Mouse (Mus musculus) forebrain, embryonic 10.5 days (tissue): Measurements from ENCODE around the gene Hid1. TPM values are rescaled to one million over a fixed set of nuclear protein-coding genes. Genes with fewer than 3 reads are reported as not detected.

Experiments
- DNase-seq: peaks from one replicate; pipeline ENCODE4 v3.0.0-alpha.2; 2017; ENCODE audit warnings: low spot score; ENCODE audit errors: extremely low spot score
- H3K27ac ChIP-seq: fragments of 300-500 bp; sonication (generic); 2 replicates; pipeline ENCODE4 v1.5.1; 2016; ENCODE audit warnings: mild to moderate bottlenecking
- H3K27me3 ChIP-seq: fragments of 300-500 bp; sonication (generic); 2 replicates; pipeline ENCODE4 v1.6.1; 2016; ENCODE audit warnings: mild to moderate bottlenecking; ENCODE audit not compliant: poor library complexity, severe bottlenecking
- H3K36me3 ChIP-seq: fragments of 300-500 bp; sonication (generic); replicated peaks from 2 replicates; pipeline ENCODE4 v1.6.1; 2016; ENCODE audit warnings: mild to moderate bottlenecking, moderate library complexity
- H3K4me1 ChIP-seq: fragments of 300-500 bp; sonication (generic); 2 replicates; pipeline ENCODE4 v1.6.1; 2016
- H3K4me3 ChIP-seq: fragments of 300-500 bp; sonication (generic); 2 replicates; pipeline ENCODE4 v1.5.1; 2016; ENCODE audit warnings: mild to moderate bottlenecking, moderate library complexity
- H3K9me3 ChIP-seq: fragments of 300-500 bp; sonication (generic); 2 replicates; pipeline ENCODE4 v1.6.1; 2016; ENCODE audit warnings: mild to moderate bottlenecking, moderate library complexity
- WGBS: fragments of 180-500 bp; shearing (Covaris S2); methylation state at CpG from one replicate; pipeline ENCODE4 v1.1.7; 2016; 5-methylcytosine and 5-hydroxymethylcytosine counted together
- polyA plus RNA-seq: library from polyadenylated mRNA; unstranded; fragments of >200 nt; fragmentation: Nextera tagmentation; extraction: Ambion mirVana; gene quantifications from 2 replicates; pipeline ENCODE4 v1.2.1, GENCODE M21; 2016

Hid1 gene
- polyA plus RNA-seq, 1 experiment from 2014 or later, result 18.2 TPM

DNA sequence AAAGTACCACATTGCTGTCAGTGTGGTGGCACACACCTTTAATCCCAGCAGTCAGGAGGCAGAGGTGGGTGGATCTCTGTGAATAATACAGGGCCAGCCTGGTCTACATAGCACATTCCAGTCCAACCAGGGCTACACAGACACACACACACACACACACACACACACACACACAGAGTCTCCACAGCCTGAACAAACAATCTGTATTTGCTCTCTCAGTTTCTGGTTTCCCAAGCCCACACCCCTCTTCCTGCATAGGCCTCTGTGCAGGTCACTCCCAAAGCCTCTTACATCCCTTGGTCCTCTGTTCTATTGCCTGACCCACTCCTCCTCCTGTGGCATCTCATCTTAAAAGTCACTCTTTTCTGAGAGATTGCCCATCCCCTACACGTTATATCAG is 4.5 kb upstream of the Hid1 start:
- no peaks in the 10 kb centered on the region for H3K9me3 ChIP-seq
- WGBS, result 73% methylated on average over 1 of the region's 1 CpGs
- peaks cover 100% of the 10 kb centered on the region for H3K27me3 ChIP-seq
- DNase-seq, result no peak
- no peaks in the 10 kb centered on the region for H3K36me3 ChIP-seq
- no peak overlapping the region for H3K27ac ChIP-seq
- H3K4me3 ChIP-seq, result no peak overlapping the region
- H3K4me1 ChIP-seq, result peaks cover 22% of the 10 kb centered on the region

DNA sequence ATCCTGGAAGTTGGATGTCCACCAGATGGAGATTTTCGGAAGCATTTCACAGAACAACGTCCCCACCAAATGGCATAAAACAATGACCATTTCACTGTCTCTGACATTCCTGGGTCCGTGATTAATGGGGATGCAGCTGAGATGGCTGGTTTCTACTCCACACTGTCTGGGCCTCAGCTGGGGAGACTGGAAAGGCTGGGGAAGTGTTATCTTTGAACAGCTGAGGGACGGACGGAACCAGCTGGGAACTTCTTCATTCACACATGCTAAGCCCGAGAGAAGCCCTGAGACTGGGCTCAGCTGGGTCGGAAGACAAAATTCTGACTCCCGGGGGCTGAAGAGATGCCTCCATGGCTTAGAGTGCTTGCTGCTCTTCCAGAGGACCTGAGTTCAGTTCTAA is 3.8 kb upstream of the Hid1 start:
- peaks cover 100% of the 10 kb centered on the region for H3K27me3 ChIP-seq
- H3K27ac ChIP-seq, result no peak overlapping the region
- DNase-seq, result no peak
- H3K4me3 ChIP-seq, result no peak overlapping the region
- WGBS, result 76% methylated on average over 8 of the region's 8 CpGs
- no peaks in the 10 kb centered on the region for H3K36me3 ChIP-seq
- peaks cover 29% of the 10 kb centered on the region for H3K4me1 ChIP-seq
- H3K9me3 ChIP-seq, result no peaks in the 10 kb centered on the region

DNA sequence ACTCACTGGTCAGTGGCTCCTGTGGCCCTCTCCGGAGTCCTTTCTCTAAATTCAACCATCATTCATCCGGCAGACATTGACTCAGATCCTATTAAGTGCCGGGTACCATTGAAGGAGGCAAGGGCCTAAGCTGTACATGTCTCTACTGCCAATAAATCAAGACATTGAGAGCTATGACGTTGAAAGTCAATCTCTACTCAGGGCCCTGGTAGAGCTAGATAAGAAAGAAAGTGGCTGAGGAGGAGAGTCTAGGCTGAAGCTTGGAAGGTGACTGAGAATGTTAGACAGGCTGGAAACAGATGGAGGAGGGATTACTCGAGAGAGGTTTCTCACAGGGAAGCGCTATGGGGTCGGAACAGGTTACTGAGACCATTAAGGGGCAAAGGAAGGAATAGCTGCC is 2.8 kb upstream of the Hid1 start:
- no peak overlapping the region for H3K27ac ChIP-seq
- no peak for DNase-seq
- 66% methylated on average over 7 of the region's 7 CpGs for WGBS
- H3K27me3 ChIP-seq, result peaks cover 100% of the 10 kb centered on the region
- no peak overlapping the region for H3K4me3 ChIP-seq
- H3K4me1 ChIP-seq, result peaks cover 37% of the 10 kb centered on the region
- H3K36me3 ChIP-seq, result no peaks in the 10 kb centered on the region
- H3K9me3 ChIP-seq, result no peaks in the 10 kb centered on the region

DNA sequence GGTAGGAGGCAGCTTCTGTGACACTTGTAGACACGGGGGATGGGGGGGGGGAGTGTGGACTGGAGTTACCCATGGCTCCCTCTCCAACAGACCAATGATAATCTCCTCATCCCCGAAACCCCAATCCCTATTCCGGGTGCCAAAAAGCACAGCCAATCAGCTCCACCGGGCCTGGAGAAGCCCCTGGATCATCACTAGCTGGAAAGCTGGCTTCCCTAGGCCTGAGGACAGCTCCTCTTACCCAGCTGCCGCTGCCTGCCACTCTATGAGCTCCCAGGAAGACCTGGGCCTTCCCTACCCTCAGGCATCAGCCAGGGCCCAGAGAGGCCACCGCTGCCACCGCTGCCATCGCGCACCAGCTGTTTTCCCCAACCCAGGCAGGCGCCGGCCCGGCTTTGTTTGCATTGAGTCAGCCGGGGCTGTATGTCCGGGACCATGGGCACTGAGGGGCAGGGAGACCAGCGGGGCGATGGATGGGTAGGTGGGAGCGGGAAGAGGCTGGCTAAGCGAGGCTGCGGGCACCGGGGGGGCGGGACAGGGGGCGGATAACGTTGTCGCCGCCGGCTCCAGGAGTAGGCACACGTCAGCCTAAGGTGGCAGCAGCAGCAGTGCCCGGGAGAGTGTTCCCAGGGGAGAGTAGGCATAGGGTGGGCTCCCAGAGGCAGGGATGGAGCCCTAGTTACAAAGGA is 706 bp downstream of the Hid1 start:
- peak; percentile 40 for DNase-seq
- Histone ChIP-seq H3K4me3 (peak overlapping the region; percentile 75), H3K9me3 (no peaks in the 10 kb centered on the region), H3K27me3 (peaks cover 73% of the 10 kb centered on the region), H3K4me1 (peaks cover 28% of the 10 kb centered on the region), H3K27ac (peak overlapping the region; percentile 82), H3K36me3 (no peaks in the 10 kb centered on the region)
- under 1% methylated on average over 28 of the region's 28 CpGs for WGBS

DNA sequence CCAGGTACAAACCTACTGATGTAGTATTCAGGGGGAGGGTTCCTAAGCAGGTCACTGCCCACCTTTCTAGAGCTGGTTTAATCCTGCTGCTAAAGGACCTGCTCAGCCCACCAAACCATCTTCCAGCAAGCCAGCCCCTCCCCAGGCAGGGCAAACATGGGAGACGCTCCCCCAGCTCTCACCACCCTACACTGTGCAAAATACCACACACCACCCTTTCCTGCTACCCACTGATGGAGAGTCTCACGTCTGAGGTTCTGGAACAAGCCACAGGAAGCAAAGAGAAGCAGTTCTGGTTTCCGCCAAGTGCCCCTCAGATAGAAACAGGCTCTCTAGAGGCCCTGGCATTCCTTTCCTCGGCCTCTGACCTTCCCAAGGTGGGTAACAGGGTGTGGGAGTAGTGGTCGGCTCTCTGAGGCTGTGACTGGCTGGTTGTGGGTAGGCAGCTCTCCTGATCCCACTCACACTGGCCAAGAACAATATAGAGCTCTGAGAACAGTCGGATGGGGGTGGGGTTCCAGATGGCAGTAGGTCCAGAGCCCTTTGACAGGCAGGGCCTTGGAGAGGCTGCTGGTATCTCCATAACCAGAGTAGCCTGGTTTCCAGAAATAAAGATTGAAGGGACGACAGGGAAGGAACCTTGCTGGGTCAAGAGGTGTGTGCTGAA is 1.4 kb downstream of the Hid1 start:
- Histone ChIP-seq H3K27ac (peak overlapping the region; percentile 82; the same call in 1 of the 2 replicates), H3K27me3 (peaks cover 66% of the 10 kb centered on the region), H3K9me3 (no peaks in the 10 kb centered on the region), H3K36me3 (no peaks in the 10 kb centered on the region), H3K4me3 (peak overlapping the region; percentile 75), H3K4me1 (peaks cover 28% of the 10 kb centered on the region)
- WGBS, result 39% methylated on average over 7 of the region's 7 CpGs
- no peak for DNase-seq

DNA sequence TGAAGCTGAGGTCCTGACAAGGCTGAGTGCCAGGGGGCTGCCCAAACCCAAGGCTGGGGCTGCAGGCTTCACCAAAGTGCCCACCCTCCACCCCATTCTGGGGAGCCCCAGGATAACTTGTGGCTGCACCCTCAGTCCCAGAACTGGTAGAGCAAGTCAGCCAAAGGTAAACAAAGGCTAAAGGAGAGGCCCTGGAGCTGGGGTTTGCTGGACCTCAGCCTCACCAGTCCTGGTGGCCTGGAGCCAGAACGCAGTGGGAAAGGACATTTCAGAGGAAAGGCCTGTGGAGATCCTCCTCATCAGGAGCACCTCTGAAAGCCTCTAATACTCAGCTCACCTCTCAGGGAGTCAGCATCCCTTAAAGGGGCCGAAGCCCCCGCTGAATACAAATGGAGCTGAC is 3.4 kb downstream of the Hid1 start:
- Histone ChIP-seq H3K27ac (no peak overlapping the region), H3K36me3 (no peaks in the 10 kb centered on the region), H3K27me3 (peaks cover 53% of the 10 kb centered on the region), H3K4me3 (no peak overlapping the region), H3K4me1 (peaks cover 41% of the 10 kb centered on the region), H3K9me3 (no peaks in the 10 kb centered on the region)
- no peak for DNase-seq
- WGBS, result 90% methylated on average over 3 of the region's 3 CpGs

DNA sequence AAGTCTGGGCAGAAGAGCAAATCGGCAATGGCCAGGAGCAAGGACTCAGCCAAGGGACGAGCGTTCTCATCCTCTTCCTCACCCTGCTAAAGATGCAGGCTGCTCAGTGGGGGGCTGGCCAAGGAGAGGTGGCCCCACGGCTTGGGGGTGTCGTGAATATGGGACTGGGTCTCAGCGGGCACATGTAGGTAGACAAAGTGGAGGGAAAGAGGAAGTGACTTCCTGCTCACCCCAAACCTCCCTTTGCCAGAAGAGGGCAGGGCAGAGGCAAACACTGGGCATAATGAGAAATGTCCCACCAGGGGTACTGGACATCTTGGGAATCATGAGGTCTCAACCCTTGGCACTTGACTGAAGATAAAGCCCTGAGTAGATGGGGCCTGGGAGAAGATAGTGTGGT is 7.8 kb downstream of the Hid1 start:
- Histone ChIP-seq H3K9me3 (no peaks in the 10 kb centered on the region), H3K27ac (peak overlapping the region; percentile 61), H3K4me3 (no peak overlapping the region), H3K27me3 (peaks cover 42% of the 10 kb centered on the region), H3K36me3 (peaks cover 4% of the 10 kb centered on the region; the same call in 1 of the 2 replicates), H3K4me1 (peaks cover 35% of the 10 kb centered on the region)
- 64% methylated on average over 6 of the region's 6 CpGs for WGBS
- no peak for DNase-seq

DNA sequence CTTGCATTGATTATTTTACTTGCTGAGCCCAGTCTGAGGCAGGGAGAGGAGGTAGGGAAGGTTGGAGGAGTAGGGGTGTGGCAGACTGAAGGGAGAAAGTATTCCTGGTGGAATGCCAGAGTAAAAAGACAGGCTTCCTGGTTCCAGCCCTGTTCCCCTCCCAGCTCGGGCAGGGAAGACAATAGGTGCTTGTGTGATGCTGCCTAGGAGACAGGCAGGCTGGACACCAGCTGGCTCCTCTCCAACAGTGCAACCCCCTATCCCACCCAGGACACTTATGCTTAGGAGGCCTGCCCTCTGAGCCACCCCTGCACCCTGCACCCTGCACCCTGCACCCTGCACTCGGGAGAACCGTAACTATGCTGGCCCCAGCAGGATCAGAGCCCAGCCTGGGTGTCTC is 8.3 kb downstream of the Hid1 start:
- WGBS, result 65% methylated on average over 3 of the region's 3 CpGs
- Histone ChIP-seq H3K4me3 (no peak overlapping the region), H3K4me1 (peaks cover 39% of the 10 kb centered on the region), H3K36me3 (peaks cover 4% of the 10 kb centered on the region; the same call in 1 of the 2 replicates), H3K27me3 (peaks cover 45% of the 10 kb centered on the region), H3K27ac (peak overlapping the region; percentile 61), H3K9me3 (no peaks in the 10 kb centered on the region)
- DNase-seq, result no peak

DNA sequence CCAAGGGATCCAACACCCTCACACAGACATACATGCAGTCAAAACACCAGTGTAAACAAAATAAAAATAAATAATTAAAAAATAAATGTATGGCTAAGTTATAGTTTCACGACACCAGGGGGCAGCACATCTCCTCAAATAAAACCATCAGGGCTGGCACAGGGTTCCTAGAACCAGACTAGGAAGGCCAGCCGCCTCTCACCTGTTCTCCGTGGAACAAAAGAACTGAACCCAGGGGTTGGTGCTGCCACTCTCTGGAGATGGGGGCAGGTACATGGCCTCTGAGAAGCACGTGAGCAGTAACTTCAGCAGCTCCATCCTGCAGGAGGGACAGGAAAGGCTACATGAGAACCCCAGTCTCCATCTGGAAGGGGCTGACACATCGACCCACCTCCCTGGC is 9.1 kb downstream of the Hid1 start:
- Histone ChIP-seq H3K9me3 (no peaks in the 10 kb centered on the region), H3K4me1 (peaks cover 39% of the 10 kb centered on the region), H3K36me3 (peaks cover 4% of the 10 kb centered on the region; the same call in 1 of the 2 replicates), H3K27me3 (peaks cover 45% of the 10 kb centered on the region), H3K27ac (peak overlapping the region; percentile 74; the same call in 1 of the 2 replicates), H3K4me3 (no peak overlapping the region)
- DNase-seq, result peak; percentile 68
- WGBS, result 21% methylated on average over 5 of the region's 5 CpGs

DNA sequence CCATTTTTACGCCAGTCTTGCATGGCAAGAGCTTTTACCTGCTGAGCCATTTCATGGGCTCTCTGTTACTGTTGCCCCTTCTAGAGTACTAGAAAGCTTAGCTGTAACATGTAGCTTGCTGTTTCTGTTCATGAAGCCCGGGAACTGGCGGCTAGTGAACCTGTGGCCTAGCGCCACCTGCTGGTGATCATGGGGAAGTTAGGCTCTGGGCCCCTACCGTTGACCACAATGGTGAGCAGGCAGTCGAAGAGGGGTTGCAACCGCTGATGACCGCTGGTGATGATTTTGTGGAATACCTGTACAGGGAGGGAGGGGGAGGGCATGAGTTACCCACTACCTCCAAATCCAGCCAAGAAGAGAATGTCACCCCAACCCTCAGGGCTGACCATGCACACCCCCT is 13.4 kb downstream of the Hid1 start:
- WGBS, result 11% methylated on average over 8 of the region's 8 CpGs

DNA sequence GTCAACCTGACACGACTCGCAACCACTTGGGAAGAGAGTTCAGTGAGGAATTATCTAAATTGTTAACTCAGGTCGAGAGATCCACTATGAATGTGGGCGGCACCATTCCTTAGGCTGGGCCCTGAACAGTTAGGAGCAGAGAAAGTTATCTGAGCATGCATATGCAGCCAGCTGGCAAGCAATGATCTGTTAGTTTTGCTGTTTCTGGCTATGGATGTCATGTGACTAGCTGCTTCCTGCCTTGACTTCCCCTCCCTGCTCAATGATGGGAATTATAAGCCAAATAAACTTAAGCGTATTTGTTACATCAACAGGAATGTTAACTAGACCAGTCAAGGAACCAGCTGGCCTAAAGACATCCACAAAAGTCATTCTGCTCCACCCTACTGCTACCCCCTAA is 14.2 kb downstream of the Hid1 start:
- peaks cover 15% of the 10 kb centered on the region for H3K36me3 ChIP-seq
- H3K4me1 ChIP-seq, result peaks cover 27% of the 10 kb centered on the region
- no peak for DNase-seq
- H3K9me3 ChIP-seq, result no peaks in the 10 kb centered on the region
- peaks cover 53% of the 10 kb centered on the region for H3K27me3 ChIP-seq
- no peak overlapping the region for H3K4me3 ChIP-seq
- no peak overlapping the region for H3K27ac ChIP-seq
- 88% methylated on average over 5 of the region's 5 CpGs for WGBS

More for the DNA sequence above, 13.4 kb downstream of the Hid1 start:
- no peak overlapping the region for H3K27ac ChIP-seq
- no peaks in the 10 kb centered on the region for H3K9me3 ChIP-seq
- H3K27me3 ChIP-seq, result peaks cover 59% of the 10 kb centered on the region
- DNase-seq, result peak; percentile 82
- H3K4me1 ChIP-seq, result peaks cover 28% of the 10 kb centered on the region
- no peak overlapping the region for H3K4me3 ChIP-seq
- peaks cover 15% of the 10 kb centered on the region for H3K36me3 ChIP-seq

DNA sequence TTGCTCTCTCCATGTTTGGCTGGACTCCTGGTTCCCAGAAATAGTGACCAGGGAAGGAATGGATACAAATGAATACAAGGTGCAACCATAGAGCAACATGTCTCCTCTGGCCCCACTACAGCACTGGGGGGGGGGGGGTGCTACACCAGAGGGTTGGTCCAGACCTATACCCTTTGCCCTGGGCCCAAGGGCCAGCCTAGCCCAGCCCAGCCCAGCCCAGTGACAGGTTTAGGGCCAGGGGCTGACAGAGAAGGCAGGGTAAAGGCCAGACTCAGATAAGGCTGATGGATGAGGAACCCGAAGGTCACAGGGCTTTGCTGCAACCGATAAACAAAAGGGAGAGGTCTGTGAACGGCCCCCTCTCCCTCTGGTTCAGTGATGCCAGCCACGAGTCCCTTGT is 17.6 kb downstream of the Hid1 start:
- Histone ChIP-seq H3K27ac (no peak overlapping the region), H3K36me3 (peaks cover 11% of the 10 kb centered on the region), H3K9me3 (no peaks in the 10 kb centered on the region), H3K4me3 (no peak overlapping the region), H3K27me3 (peaks cover 63% of the 10 kb centered on the region), H3K4me1 (peaks cover 39% of the 10 kb centered on the region)
- 83% methylated on average over 4 of the region's 4 CpGs for WGBS
- no peak for DNase-seq

DNA sequence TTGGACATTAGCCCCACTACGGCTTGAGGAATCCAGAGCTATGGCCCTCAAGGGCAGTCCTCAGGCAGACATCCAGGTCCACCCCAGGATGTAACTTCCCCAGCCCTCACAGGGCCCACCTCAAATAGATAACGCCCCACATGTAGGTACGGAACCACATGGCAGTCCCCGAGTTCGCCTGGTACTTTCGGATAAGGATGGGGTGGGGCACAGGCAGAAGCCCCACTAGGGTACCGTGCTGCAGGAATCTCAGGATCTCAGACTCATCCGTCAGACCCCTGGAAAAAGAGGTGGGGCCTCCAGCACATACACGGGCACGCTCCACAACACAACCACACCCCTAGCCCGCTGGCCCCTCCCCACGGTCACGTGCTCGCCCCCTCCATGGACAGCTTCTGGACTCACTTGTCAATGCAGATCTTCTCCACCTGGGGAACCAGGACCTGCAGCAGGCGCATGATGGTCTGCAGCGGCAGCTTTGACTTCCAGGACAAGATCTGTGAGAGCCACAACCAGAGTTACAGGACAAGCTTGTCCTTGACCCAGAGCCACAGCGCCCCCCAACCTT is 18.8 kb downstream of the Hid1 start:
- 64% methylated on average over 17 of the region's 17 CpGs for WGBS
- Histone ChIP-seq H3K4me3 (no peak overlapping the region), H3K9me3 (no peaks in the 10 kb centered on the region), H3K27me3 (peaks cover 68% of the 10 kb centered on the region), H3K4me1 (peaks cover 38% of the 10 kb centered on the region), H3K36me3 (peaks cover 11% of the 10 kb centered on the region), H3K27ac (no peak overlapping the region)
- DNase-seq, result no peak
